Mouse (Mus musculus): ENCODE results near the gene Plcd3. TPM values are rescaled to one million over a fixed set of nuclear protein-coding genes. Genes with fewer than 3 reads are reported as not detected.
A peak's percentile ranks its signal among the peaks of the same experiment; 100 is the strongest.

Gene Plcd3
- total RNA-seq, 1 experiment from 2014 or later, result 9.3 TPM

DNA sequence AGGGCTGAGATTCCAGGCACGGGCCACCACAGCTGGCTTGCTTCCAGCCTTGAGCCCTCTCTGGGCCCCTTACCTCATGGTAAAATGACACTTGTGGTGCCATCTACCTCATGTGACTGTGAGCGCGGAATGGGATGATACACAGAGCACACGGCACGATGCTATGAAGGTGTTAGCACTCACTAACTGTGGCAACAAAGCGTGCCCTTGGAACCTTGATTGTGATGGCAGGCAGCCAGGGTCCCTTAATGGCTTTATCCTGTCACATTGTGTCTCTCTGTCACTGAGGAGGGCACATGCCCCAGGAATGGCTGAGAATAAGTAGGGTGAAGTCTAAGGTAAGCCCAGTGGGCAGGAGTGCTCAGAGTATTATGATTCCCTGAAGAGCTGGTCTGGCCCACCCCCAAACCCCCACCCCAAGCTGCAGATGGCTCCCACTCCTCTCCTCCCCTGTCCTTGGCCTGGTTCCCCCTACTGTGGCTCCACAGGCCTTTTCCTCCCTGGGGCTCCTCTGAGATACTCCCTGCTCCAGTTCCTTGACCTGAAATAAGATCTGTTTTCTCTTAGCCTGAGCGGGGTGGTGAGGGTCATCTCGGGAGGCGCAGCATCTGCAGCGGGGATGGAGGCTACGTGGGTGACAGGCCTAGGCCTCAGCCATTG, 2.8 kb downstream of the Plcd3 start:
- DNase-seq, result no peak

DNA sequence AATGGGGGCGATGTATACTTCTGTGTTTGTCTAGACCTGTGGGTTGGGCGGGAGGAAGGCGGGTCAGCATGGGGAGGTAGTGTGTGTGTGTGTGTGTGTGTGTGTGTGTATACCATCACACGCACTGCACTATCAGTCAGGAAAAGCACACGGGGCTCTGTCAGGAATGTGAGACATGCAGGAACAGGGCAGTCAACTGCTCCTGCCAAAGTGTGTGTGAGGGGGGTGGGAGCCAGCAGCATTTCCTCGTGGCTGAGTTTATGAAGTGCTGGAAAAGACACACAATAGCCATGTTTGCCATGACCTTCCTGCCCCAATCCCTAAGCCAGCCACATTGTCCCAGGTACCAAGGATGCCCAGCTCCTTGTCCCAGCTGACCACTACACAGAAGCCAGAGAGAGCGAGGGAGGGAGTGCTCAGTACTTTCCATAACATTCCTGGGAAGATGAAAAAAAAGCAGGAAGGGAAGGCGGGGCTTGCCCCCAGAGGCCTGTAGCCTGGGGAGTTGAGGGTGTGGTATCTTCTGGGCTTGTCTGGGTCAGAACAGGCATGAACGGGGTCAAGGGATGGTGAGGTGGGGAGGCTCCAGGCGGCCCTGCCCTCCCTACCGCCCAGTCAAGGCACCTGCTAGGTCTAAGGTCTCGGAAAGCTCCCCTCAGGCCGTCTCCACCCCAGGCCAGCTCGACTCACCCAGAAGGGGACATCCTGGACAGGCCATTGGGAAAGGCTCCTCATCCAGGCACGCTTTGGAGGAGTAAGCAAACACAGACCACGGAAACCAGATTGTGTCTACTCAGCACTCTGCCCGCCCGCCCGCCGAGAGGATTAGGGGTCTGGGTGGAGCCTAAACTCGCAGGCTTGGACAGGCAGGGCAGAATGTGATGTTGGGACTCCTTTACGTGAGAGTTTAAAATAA, 4.2 kb downstream of the Plcd3 start:
- DNase-seq, result no peak

- no peak for DNase-seq
These were observed 5.7 kb downstream of the Plcd3 start for GRCm38 (mm10) chr11:103095801-103096200.

DNA sequence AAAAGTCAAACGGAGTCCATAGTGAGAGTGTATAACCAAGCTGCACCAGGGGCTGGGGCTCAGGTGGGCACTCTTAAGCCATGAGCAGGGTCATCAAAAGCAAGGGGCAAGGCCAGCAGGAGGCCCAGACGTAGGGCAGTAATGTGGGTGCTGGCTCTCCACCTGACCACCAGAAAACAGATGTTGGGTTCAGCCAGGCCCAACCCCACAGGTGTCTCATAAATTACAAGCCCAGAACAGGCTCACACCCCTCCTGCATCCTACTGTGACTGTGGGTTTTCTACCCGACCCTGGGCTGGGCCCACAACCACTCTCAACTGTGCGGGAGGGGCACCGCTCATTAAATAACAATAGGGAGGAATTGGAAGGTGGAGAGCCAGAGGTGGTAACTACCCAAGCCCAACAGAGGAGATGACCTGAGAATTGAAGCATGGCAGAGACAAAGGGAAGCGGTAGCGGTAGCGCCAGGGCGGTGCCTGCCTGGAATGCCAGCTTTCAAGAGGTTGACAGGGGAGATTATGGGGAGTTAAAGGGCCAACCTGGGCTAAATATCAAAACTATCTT, 6.3 kb downstream of the Plcd3 start:
- no peak for DNase-seq

DNA sequence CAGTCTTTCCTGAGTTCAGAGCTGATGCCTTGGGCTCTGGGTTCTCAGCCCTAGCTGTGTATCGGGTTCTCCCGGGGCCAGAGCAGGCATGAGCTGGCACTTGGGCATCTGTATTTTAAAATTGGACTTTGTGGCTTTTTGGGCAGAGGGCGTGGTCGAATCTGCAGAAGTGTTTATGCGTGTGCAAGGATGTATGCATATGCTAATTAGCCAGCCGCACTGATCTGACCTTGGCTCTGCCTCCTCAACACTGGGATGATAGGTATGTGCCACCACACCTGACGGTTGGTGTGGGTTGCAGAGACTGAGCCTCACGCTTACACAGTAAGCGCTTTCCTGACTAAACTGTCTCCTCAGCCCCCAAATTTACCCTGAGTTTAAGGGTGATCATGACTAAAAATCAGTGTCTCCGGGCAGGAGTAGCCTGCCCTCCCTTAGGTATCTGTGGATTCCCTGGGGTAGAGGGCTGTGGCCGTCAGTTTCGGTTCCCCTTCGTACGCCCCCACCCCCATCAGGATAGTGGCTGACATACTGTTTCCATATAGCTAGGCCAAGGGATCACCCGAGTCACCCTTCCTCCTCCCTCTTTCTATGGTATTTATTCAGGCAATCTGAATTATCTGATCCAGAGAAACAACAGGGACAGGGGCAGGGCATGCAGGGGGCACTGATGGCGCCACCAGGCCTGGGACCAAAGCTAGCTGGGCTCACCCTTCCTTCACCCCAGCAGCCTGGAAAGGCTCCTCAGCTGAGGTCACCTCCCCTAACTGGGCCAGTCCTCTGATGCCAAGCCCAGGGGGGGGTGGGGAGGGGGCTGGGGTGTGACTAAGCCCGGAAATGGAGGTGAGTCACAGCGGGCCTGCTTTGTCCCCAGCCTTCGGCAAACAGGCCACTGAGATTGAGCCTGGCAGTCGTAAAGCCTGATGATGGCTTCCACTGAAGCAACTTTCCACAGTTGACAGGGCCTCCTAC, 7.3 kb downstream of the Plcd3 start:
- DNase-seq, result peak; percentile 85

DNA sequence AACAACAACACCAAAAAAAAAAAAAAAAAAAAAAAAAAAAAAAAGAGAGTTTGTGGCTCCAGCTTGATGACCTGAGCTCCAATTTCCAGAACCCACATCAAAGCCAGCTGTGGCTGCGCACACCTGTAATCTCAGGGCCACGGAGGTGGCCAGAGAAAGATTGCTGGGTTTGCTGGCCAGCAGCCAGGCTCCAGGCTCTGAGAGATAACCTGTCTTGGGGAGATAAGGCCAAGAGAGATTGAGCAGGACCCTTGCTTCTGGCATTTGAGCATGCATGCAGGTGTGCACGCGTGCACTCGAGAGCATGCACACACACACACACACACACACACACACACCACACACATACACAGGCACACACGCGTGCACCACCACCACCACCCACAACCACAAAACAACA, 8.2 kb downstream of the Plcd3 start:
- DNase-seq, result no peak

- DNase-seq, result no peak
These were observed 19.8 kb downstream of the Plcd3 start for GRCm38 (mm10) chr11:103081631-103082030.

GRCm38 (mm10) chr11:103080323-103081091, 21.0 kb downstream of the Plcd3 start:
- DNase-seq, result peak; percentile 25

DNA sequence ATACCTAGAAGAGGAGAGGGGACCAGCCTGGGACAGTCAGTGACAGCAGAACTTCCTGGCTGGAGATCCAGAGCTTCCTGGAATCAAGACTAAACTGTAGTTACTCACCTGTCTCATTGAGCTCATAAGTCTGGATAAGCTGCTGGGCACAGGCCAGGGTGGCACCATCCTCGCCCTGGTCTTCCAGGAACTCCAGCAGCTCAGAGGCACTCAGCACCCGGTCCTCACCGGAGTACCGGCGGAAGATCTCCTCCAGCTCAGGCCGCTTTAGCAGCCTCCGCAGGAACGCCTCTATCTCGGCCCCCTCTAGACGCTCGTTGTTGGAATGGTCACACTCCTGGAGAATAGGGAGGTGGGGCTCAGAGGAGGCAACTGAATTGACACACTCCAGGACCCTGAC, 23.3 kb downstream of the Plcd3 start:
- no peak for DNase-seq

DNA sequence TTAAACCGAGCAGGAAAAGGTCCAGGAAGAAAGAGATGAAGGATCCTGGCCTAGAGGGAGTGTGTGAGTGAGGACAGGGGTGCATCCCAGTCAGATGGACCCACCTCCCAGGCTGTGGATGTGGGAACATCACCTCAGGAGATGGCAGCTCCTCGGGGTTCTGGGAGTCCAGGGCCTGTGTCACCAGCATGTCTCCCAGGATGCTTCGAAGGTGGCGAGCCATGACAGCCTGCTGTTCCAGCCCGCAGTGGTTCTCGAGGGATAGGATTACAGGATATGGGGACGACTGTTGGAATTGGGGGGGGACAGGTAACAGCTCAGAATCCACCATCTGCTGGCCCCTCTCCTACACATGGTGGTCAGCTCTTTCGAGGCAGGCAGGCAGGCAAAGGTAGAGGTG, 24.9 kb downstream of the Plcd3 start:
- DNase-seq, result no peak

GRCm38 (mm10) chr11:103076010-103076409, 25.4 kb downstream of the Plcd3 start:
- DNase-seq, result no peak

DNA sequence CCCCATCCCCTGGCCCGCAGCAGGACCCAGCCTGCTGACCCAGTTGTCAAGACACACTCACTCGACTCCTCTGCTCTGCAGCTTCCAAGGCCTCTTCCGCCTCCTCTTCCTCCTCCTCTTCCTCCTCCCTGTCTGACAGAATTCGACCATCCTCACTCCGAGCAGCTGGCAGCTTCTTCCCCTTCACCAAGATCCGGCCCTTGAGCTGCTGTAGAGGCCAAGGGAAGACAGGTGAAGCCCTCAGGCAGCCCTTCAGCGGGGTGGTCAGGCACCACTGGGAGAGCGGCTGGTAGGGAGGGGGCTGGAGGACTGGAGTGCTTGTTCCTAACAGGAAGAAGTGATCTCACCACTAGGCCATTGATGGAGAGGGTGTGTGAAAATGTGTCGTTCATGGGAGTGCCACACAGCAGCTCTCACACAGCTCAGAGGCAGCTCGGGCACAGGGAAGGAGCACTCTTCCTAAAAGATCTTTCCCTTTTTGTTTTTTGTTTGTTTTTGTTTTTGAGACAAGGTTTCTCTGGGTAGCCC, 26.6 kb downstream of the Plcd3 start:
- DNase-seq, result peak; percentile 7

DNA sequence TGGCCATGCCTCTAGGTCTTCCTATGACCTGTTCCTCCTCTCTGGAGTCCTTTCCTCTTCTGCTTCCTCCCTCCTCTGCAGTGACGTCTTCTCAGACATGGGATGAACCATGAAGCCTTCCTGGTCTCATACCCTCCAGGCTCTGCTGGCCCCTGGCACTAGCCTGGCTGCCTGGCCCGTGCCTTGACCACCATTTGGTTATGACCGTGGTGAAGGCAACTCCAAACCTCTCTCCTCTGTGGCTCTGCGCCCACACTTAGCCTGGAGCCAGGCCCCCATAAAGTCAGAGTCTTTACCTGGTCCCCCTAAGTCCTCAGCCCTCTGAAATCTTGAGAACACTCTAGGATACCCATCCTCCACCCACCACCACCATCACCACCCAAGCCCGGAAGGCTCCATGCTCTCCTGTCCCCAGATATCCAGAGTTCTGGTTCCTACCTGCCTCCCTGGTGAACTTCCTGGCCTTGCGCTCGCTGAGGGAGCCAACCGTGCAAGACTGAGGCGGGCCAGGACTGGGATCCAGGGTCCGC, 27.3 kb downstream of the Plcd3 start:
- no peak for DNase-seq

DNA sequence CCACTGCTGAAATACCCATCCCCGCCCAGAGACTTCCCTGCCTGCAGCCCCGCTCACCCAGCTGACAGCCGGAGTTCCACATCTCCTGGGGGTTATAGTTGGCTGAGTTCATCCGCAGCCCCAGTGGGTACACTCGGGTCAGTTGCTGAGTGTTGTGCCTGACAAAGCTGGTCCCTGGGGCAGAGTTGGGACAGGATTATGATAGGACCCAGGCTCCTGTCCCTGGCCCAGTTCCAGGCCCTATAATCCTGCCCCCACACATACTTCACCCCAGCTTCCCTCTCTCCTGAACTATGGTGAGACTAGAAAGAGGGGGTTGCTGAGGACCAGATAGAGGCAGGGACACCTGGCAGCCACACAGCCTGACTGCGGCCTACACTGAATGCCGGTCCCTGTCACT, 27.8 kb downstream of the Plcd3 start:
- DNase-seq, result peak; percentile 14

- no peak for DNase-seq
These were observed 31.1 kb downstream of the Plcd3 start for GRCm38 (mm10) chr11:103070322-103070880.

DNA sequence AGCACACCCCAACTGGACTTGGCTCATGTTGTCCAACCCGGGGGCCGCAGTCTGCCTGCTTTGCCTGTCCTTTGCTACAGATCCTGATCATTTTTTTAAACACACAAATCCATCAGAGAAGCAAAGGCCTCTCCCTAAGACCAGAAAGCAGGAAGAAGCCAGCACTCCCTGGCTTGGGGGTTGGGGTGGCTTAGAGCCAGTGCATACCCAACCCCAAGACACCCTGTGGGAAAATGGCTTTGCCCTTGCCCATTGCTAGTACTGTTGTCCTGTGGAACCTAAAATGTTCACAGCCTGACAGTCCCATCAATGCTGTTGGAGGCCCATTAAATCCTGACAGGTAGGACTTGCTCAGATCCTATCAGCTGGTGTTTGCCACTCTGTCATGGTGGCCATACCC, 31.7 kb downstream of the Plcd3 start:
- no peak for DNase-seq

DNA sequence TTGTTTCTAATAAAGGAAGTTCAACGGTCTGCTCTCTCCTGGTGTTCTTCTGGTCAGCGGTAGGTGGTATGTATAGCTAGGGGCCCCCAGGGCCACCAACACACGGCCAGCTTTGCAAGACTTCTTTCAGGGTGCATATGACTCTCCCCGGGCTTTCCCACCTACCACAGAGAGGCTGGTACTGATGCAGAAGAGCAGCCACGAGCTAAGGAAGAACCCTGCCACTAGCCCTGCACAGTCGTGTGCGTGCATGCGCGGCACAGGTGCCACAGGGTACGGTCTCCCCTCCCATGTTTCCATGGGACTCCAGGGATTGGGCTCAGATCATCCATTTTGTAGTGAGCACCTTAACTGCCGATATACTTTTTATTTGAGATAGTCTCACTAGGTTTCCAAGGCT, 32.6 kb downstream of the Plcd3 start:
- no peak for DNase-seq

DNA sequence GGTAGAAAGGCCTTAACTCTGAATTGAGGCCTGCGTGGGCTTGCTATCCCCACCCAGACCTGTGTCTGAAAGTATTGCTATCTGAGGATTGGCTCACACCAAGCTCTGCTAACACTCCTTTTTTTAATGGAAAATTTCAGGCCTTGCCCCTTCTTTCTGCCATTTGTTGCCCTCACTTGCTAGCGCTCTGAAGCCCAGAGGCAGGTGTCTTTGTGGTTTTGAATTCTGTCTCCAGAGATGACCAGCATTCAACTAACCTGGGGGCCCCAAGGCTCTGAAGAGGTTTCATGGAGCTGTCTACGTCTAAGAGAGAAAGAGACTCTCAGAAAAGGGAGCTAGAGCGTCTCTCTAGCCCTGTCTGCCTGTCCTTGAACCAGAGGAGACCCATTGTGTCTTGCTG, 33.2 kb downstream of the Plcd3 start:
- DNase-seq, result no peak

GRCm38 (mm10) chr11:103067457-103068001, 33.9 kb downstream of the Plcd3 start:
- peak; percentile 63 for DNase-seq

GRCm38 (mm10) chr11:103067051-103067361, 34.5 kb downstream of the Plcd3 start:
- DNase-seq, result no peak

Data from adrenal gland, postnatal 14 days (tissue).